Mouse (Mus musculus) MEL-GATA-1-ER (cell line): ENCODE measurements at regions not wholly inside any gene's neighbourhood (a gene's known extent, or its start where the extent isn't known, plus 50 kb on each side); places are given as distances from the start of the nearest gene placed in this dataset.

Experiments used
- DNase-seq: peaks from one replicate; pipeline ENCODE4 v3.0.0-alpha.2; 2012; ENCODE audit warnings: low read depth; ENCODE audit errors: extremely low read depth

GRCm38 (mm10) chr10:91591398-91591811 is 410.3 kb upstream of the Tmpo start:
- no peak for DNase-seq

GRCm38 (mm10) chr10:91583204-91583603 is 402.1 kb upstream of the Tmpo start:
- no peak for DNase-seq

- DNase-seq: no peak
These were observed 399.8 kb upstream of the Tmpo start for GRCm38 (mm10) chr10:91580959-91581358.

DNA sequence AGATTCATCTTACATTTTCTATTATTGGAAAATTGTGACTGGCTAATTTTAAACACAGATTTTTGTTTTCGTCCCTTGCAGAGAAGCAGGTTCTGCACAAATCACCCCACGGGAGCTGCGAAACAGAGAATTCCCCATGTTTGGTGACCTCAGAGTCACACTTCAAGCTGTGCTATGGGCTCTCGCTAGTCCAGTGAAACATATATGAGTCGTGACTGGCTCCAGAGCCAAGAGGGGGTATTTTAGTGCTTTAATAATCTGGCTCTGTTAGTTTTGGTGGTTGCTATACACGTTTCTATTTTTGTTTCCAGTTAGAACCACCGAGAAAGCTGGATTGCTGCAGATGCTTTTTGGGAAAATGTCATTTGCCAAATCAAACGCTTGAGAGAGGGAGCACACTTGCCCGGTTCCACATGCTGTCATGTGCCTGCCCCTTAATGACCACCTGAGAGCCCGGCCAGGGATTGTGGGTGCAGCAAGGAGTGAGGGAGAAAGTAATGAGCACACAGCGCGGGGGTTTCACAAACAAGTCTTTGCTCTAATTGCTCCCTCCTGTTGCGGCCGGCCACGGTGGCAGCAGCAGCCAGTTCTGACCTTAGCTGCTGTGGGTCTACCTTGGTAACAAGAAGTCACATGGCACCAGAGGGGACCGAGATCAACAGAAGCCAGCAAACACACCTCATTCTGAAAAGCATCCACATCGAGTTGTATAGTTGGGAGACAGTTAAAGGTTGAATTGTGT is 394.4 kb upstream of the Tmpo start:
- DNase-seq: no peak

DNA sequence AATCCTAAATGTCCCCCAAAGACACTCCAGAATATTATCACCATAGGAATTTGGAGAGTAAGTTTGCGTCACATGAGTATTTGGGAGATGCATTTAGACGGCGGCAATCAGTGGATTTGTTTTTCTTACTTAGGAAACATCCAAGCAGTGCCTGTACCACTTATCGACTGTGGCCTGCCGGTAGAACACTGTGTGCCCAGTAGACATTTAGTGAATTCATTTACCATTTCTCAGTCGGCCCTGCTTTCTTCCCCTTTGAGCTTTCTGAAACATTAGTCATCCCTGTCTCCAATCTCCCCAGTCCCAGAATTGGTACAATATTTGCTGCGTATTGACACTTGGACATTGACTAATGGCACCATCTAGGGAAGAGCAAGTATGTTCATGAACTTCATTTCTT is 391.7 kb upstream of the Tmpo start:
- no peak for DNase-seq

- no peak for DNase-seq
These were observed 387.9 kb upstream of the Tmpo start for GRCm38 (mm10) chr10:91569046-91569445.

GRCm38 (mm10) chr10:91566116-91566774 is 385.1 kb upstream of the Tmpo start:
- no peak for DNase-seq

GRCm38 (mm10) chr10:91559307-91559706 is 378.2 kb upstream of the Tmpo start:
- DNase-seq: no peak

- DNase-seq: no peak
These were observed 367.0 kb upstream of the Tmpo start for GRCm38 (mm10) chr10:91548071-91548470.

GRCm38 (mm10) chr10:91546140-91546539 is 365.0 kb upstream of the Tmpo start:
- DNase-seq: no peak

- DNase-seq: no peak
These were observed 364.3 kb upstream of the Tmpo start for GRCm38 (mm10) chr10:91545421-91545820.

DNA sequence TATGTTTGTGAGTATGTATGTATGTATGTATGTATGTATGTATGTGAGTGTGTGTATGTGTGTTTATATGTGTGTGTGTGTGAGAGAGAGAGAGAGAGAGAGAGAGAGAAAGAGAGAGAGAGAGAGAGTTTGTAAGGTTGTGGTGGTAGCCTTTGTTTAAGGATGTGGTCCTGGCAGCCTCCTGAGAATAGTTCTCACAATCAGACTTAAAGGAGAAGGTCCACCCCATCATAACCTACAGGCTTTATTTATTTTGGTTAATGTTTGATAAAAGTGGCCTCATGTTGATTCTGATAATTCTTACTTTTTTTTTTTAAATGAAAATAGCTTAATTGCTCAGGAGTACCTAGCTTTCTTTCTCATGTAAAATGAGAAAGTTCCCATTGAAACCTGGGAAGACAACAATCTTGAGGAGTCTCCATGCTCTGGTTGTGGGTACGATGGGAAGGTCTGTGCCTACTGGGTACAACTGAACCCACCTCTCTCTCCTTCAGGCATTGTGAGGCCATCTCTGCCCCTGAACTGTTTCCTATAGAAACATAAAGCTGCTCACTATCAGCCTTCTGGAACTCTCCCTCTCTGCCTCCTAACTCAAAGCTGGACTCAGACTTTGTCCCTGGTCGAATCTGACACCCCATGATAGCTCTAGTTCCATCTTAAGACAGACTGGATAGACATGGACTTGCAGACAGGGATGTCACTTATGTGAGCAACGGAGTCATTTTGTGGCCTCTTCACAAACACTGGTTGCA is 362.2 kb upstream of the Tmpo start:
- no peak for DNase-seq

DNA sequence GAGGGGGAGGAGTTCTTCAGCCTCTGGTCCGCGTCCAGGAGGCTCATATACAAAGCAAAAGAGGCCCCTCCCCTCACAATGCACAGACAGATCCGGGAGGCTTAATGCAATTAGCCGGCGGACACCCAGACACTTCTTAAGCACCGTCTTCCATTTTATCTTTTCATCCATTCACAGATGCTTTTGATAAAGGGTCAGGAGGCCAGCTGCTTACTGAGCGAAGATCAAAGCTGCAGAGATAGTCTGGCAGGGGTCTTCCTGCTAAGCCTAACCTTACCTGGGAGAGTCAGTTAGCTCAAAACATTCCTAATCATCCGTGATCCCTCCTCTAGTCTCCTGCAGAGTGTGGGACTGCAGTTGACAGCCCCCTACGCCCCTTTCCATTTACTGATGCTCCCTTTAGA is 361.1 kb upstream of the Tmpo start:
- no peak for DNase-seq

DNA sequence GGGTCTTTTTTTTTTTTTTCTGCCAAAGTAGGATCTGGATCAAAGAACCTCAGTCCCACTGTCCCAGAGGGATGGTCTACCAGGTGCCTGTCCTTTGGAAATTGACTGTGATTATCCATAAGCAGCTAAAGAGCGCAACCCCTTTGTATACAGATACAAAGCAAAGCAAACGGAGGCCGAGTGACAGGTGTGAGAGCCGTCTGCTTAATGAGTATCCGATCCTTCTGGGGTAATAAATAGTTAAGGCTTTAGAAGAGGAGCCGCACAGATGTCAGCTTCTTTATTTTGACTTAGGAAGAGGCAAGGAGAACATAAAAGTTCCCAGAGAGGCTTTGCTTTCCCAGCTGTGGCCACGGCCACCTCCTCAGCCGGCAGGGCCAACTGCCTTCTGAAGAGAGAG is 356.1 kb upstream of the Tmpo start:
- no peak for DNase-seq

DNA sequence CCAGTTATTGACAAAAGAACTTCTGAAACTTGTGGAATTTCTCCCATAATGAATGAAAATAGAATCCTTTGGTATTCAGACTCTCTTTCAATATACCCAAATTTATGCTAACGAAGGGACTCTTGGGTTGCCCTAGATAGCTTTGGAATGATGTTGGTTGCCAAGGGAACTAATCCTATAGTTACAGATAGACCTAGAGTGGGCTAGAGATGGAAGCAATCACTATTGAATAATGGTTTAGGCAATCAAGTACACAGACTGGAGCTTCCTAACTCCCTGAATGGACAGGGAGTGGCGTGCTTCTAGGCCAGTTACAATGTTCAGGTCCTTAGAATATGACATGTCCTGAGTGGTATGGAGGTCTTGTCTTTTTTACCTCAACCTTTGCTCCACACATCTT is 354.3 kb upstream of the Tmpo start:
- DNase-seq: no peak

DNA sequence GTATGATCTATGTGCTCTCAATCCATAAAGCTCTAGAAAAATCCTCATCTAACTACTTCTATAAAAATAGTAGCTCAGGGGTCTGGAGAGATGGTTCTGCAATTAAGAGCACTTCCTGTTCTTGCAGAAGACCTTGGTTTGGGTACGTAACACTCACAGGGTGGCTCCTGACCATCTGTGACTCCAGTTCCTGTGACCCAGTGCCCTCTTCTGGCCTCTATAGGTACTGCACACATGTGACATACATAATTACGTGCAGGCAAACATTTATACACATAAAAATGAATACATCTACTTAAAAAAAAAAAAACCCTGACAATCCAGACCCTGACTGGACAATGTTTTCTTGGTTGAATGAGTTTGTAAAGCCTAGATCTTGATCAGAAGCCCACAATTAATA is 347.2 kb upstream of the Tmpo start:
- no peak for DNase-seq

- DNase-seq: no peak
These were observed 340.1 kb upstream of the Tmpo start for GRCm38 (mm10) chr10:91521168-91521567.

GRCm38 (mm10) chr10:91515021-91515371 is 333.9 kb upstream of the Tmpo start:
- no peak for DNase-seq

- no peak for DNase-seq
These were observed 333.3 kb upstream of the Tmpo start for GRCm38 (mm10) chr10:91514163-91515020.

GRCm38 (mm10) chr10:91507038-91507437 is 325.9 kb upstream of the Tmpo start:
- no peak for DNase-seq

DNA sequence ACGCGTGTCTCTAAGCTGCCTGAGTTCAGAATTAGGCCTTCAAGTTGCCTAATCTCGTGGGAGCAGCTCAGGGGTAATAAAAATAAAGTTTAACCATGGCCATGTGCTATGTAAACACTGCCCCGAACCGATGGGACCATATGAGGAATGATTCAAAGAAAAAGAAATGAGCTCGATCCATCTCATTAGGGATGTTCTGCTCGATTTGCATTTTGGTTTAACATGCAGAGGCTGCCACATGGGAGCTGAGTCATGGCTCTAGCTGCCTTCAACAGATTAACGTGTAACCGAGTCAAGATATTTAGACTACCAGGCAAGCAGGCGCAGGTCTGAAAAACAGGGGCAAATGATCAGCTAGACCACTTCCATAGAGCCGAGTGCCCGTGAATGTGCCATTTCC is 323.8 kb upstream of the Tmpo start:
- DNase-seq: no peak

- no peak for DNase-seq
These were observed 317.4 kb upstream of the Tmpo start for GRCm38 (mm10) chr10:91498543-91498942.
